Mouse (Mus musculus) stomach, postnatal 0 days (tissue): Measurements from ENCODE around the gene Fgf9. TPM values are rescaled to one million over a fixed set of nuclear protein-coding genes. Genes with fewer than 3 reads are reported as not detected.

ENCODE experiments used
- ATAC-seq: fragments of 200-750 bp; cut with Nextera tagmentation; 2 replicates; pipeline ENCODE4 v1.8.0; 2017; ENCODE audit not compliant: low FRiP score, low TSS enrichment
- DNase-seq: peaks from one replicate; pipeline ENCODE4 v3.0.0-alpha.2; 2016; ENCODE audit warnings: low spot score
- H3K27ac ChIP-seq: fragments of 300-500 bp; sonication (generic); replicated peaks from 2 replicates; pipeline ENCODE4 v1.5.1; 2014; ENCODE audit warnings: mild to moderate bottlenecking, control low read depth
- H3K27me3 ChIP-seq: fragments of 300-500 bp; sonication (generic); 2 replicates; pipeline ENCODE4 v1.6.1; 2014; ENCODE audit warnings: low read length; ENCODE audit not compliant: control insufficient read depth, insufficient read depth
- H3K36me3 ChIP-seq: fragments of 300-500 bp; sonication (generic); 2 replicates; pipeline ENCODE4 v1.6.1; 2014; ENCODE audit warnings: low read length, mixed read lengths; ENCODE audit not compliant: control insufficient read depth, insufficient read depth
- H3K4me1 ChIP-seq: fragments of 300-500 bp; sonication (generic); replicated peaks from 2 replicates; pipeline ENCODE4 v1.6.1; 2014; ENCODE audit warnings: antibody characterized with exemption; ENCODE audit not compliant: control insufficient read depth, insufficient read depth
- H3K4me2 ChIP-seq: fragments of 300-500 bp; sonication (generic); replicated peaks from 2 replicates; pipeline ENCODE4 v1.6.1; 2014; ENCODE audit warnings: low read depth, mild to moderate bottlenecking, control low read depth, moderate library complexity
- H3K4me3 ChIP-seq: fragments of 300-500 bp; sonication (generic); 2 replicates; pipeline ENCODE4 v1.5.1; 2014; ENCODE audit warnings: low read depth, low read length, control low read depth
- H3K9ac ChIP-seq: fragments of 300-500 bp; sonication (generic); 2 replicates; pipeline ENCODE4 v1.6.1; 2014; ENCODE audit warnings: mild to moderate bottlenecking, low read length, control low read depth, mixed read lengths
- H3K9me3 ChIP-seq: fragments of 300-500 bp; sonication (generic); 2 replicates; pipeline ENCODE4 v1.6.1; 2016; ENCODE audit warnings: low read length; ENCODE audit not compliant: control insufficient read depth
- CTCF ChIP-seq: IDR thresholded peaks from 2 replicates; pipeline ENCODE4 v1.5.1; 2016; ENCODE audit warnings: antibody characterized with exemption, low read depth, mild to moderate bottlenecking, moderate library complexity
- EP300 ChIP-seq: optimal IDR thresholded peaks from 2 replicates; pipeline ENCODE3; 2016; ENCODE audit warnings: antibody characterized with exemption
- WGBS: fragments of 180-500 bp; shearing (Covaris S2); extraction: QIAGEN DNeasy Blood & Tissue Kit; methylation state at CpG from one replicate; pipeline ENCODE4 v1.1.7; 2014; 5-methylcytosine and 5-hydroxymethylcytosine counted together
- polyA plus RNA-seq: library from polyadenylated mRNA; unstranded; fragments of >200 nt; fragmentation: Nextera tagmentation; extraction: Ambion mirVana; gene quantifications from 2 replicates; pipeline ENCODE4 v1.2.1, GENCODE M21; 2015

The Fgf9 gene
- polyA plus RNA-seq, 1 experiment from 2014 or later = 5.9 TPM

- Histone ChIP-seq H3K9ac (no peak overlapping the region), H3K27ac (no peak overlapping the region), H3K4me1 (no peaks in the 10 kb centered on the region), H3K4me3 (no peak overlapping the region), H3K4me2 (no peak overlapping the region), H3K27me3 (no peaks in the 10 kb centered on the region), H3K9me3 (no peaks in the 10 kb centered on the region), H3K36me3 (no peaks in the 10 kb centered on the region)
- TF ChIP-seq EP300 = no peak
- no peak for TF ChIP-seq CTCF
- WGBS = 59% methylated on average over 3 of the region's 3 CpGs
- DNase-seq (no peak), ATAC-seq (no peak)
These were observed 42.0 kb downstream of the Fgf9 start for GRCm38 (mm10) chr14:58112341-58112740.

GRCm38 (mm10) chr14:58113180-58113579 lies 42.8 kb downstream of the Fgf9 start:
- Histone ChIP-seq H3K9me3 (no peaks in the 10 kb centered on the region), H3K4me1 (no peaks in the 10 kb centered on the region), H3K36me3 (no peaks in the 10 kb centered on the region), H3K4me3 (no peak overlapping the region), H3K27ac (no peak overlapping the region), H3K27me3 (no peaks in the 10 kb centered on the region), H3K9ac (no peak overlapping the region), H3K4me2 (no peak overlapping the region)
- no peak for DNase-seq
- 50% methylated on average over 6 of the region's 6 CpGs for WGBS
- no peak for TF ChIP-seq EP300
- no peak for TF ChIP-seq CTCF
- ATAC-seq = no peak

- Histone ChIP-seq H3K9ac (no peak overlapping the region), H3K4me1 (no peaks in the 10 kb centered on the region), H3K9me3 (no peaks in the 10 kb centered on the region), H3K27me3 (no peaks in the 10 kb centered on the region), H3K4me3 (no peak overlapping the region), H3K27ac (no peak overlapping the region), H3K36me3 (no peaks in the 10 kb centered on the region), H3K4me2 (no peak overlapping the region)
- DNase-seq (no peak), ATAC-seq (no peak)
- no peak for TF ChIP-seq CTCF
- TF ChIP-seq EP300 = no peak
- 75% methylated on average over 2 of the region's 2 CpGs for WGBS
These were observed 43.8 kb downstream of the Fgf9 start for GRCm38 (mm10) chr14:58114146-58114545.

- no peak for ATAC-seq
- Histone ChIP-seq H3K27me3 (no peaks in the 10 kb centered on the region), H3K36me3 (no peaks in the 10 kb centered on the region), H3K27ac (no peak overlapping the region), H3K9ac (no peak overlapping the region), H3K9me3 (no peaks in the 10 kb centered on the region), H3K4me1 (no peaks in the 10 kb centered on the region), H3K4me2 (no peak overlapping the region), H3K4me3 (no peak overlapping the region)
- TF ChIP-seq CTCF = peak; percentile 56
- TF ChIP-seq EP300 = no peak
- no peak for DNase-seq
These were observed 54.3 kb downstream of the Fgf9 start for GRCm38 (mm10) chr14:58124625-58125024.

GRCm38 (mm10) chr14:58126508-58126907 lies 56.2 kb downstream of the Fgf9 start:
- Histone ChIP-seq H3K27me3 (no peaks in the 10 kb centered on the region), H3K36me3 (no peaks in the 10 kb centered on the region), H3K4me1 (no peaks in the 10 kb centered on the region), H3K27ac (no peak overlapping the region), H3K9ac (no peak overlapping the region), H3K4me3 (no peak overlapping the region), H3K4me2 (no peak overlapping the region), H3K9me3 (no peaks in the 10 kb centered on the region)
- ATAC-seq (no peak), DNase-seq (no peak)
- TF ChIP-seq EP300 (no peak), CTCF (no peak)
- WGBS = 85% methylated on average over 10 of the region's 10 CpGs

GRCm38 (mm10) chr14:58139506-58140055 lies 69.2 kb downstream of the Fgf9 start:
- TF ChIP-seq EP300 (no peak), CTCF (no peak)

More at GRCm38 (mm10) chr14:58139506-58140055, 69.2 kb downstream of the Fgf9 start:
- DNase-seq = no peak
- ATAC-seq = no peak
- WGBS = 74% methylated on average over 1 of the region's 1 CpGs
- Histone ChIP-seq H3K4me3 (no peak overlapping the region), H3K4me1 (no peaks in the 10 kb centered on the region), H3K9me3 (no peaks in the 10 kb centered on the region), H3K4me2 (no peak overlapping the region), H3K9ac (no peak overlapping the region), H3K27me3 (no peaks in the 10 kb centered on the region), H3K36me3 (no peaks in the 10 kb centered on the region), H3K27ac (no peak overlapping the region)
